Mouse (Mus musculus): ENCODE results near the gene Fam98b.

Gene Fam98b

GRCm38 (mm10) chr2:117303391-117304350 lies 54.1 kb downstream of the Fam98b start:
- in situ Hi-C loops (cut with MboI, MseI): no loop called here

DNA sequence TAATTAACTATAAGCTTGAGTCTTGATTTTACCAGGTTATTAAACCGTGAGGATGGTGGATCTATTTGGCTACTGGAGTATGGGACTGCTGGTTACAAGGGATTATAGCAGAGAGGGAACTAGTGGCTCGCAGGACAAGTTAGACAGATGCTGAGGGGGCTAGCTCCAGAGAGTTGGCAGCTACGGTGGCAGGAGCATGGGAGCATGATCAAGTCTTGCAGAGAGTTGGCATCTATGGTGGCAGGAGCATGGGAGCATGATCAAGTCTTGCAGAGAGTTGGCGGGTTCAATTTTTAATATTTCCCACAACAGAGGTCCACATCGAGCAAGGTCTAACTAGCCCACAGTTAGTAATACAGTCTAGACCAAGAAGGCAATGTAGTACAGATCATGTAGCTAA lies 55.4 kb downstream of the Fam98b start:
- in situ Hi-C loops (cut with MboI, MseI): no loop called here

DNA sequence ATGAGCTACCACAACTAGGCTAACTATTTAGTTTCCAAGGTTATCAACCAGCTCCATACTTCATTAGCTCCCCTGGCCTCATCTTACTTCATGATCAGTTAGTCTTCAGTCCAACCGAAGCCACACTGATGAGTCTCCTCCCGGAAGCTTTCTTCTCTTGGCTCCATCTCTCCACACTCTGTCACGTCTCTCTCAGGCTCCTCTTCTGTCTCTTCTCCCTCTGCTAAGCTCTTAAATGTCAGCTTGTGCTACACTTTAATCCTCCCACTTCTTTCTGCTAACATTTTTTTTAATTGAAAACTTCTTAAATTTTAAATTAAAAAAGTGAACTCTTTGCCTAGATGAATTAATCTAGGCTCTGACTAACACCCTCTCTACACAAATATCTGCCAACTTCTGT lies 58.4 kb downstream of the Fam98b start:
- in situ Hi-C loops (cut with MboI, MseI): no loop called here

DNA sequence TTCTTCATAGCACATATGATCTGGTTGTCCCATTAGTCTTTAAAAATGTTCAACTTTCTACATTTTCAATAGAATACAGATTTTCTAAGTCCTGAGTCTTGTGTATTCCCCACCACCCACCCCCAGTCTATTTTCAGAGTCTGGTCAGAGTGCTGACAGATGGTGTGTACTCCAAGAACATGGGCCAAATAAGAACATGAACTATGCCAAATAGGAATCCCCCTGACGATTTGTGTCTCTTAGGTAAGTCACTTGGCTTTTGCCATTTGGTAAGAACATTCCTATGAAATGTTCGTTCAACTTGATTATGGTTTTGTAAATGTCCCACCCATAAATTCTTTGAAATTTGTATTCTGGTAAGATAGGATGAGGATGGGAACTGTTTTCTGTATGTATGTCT lies 59.5 kb downstream of the Fam98b start:
- in situ Hi-C loops (cut with MboI, MseI): no loop called here

- in situ Hi-C loops (cut with MboI, MseI): no loop called here
These were observed 61.8 kb downstream of the Fam98b start for GRCm38 (mm10) chr2:117311349-117311748.

DNA sequence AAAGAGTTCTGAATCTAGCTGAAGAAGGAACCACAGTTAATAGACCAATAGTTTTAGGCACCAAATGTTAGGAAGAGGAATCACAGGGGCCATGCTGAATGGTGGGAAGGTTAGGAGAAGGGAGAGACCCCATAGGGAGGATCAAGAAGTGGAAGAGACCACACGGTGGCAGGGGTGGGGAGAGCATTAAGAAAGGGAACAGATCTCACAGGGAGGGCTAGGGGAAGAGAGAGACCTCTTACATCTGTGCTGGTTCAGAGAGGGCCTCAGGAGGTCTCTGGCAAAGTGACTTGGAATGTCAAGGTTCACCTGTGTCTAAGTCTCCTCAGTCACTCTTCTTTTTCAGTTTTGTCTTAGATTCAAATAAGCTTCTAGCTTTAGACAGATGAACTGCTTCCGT lies 62.5 kb downstream of the Fam98b start:
- in situ Hi-C loops (cut with MboI, MseI): no loop called here

DNA sequence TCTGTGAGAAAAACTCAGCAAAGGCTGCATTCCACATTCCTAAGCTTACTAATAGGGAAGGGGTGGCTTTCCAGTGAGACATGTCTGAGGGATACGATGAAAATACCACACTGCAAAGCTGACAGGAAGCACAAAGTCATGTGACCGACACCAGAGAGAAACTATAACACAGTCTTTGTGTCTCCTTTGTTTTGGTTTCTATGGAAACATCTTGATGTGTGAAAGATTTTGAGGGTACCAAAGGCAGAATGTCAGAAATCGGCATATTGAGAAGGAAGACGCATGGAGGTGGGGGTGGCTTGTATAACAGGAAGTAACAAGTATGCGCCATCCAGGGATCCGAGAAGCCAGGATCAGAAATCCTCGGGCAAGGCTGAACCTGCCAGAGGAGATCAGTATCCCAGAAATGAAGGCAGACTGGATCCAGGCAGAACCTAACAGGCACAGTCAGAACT lies 62.9 kb downstream of the Fam98b start:
- in situ Hi-C loops (cut with MboI, MseI): no loop called here

- in situ Hi-C loops (cut with MboI, MseI): no loop called here
These were observed 64.2 kb downstream of the Fam98b start for GRCm38 (mm10) chr2:117313586-117314235.

DNA sequence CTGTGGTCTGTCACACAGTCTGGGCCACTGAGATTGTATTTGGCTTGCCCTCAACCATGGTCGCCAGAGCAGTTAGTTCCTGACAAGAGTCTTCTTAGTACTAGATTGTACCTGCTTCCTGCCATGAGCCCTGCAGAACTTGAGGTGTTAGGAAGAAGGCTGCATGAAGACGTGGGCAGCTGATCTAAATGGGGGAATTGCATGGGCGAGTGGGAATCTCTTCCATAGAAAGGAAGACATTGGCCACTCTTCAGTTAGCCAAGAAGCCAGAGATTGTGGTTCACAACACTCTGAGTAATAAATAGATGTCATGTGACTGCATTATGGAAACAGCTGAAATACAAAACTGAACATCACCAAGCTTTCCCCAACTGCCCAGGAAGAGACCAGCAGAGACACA lies 69.5 kb downstream of the Fam98b start:
- in situ Hi-C loops (cut with MboI, MseI): no loop called here

All from T-helper 2 cell (primary cell).